Mouse (Mus musculus): Measurements from ENCODE around the gene Gstp2. TPM values are rescaled to one million over a fixed set of nuclear protein-coding genes. Genes with fewer than 3 reads are reported as not detected.
"Not testable (repeated sequence)": the region's sequence is repeated elsewhere in the genome, so short reads cannot be mapped to it uniquely, and the experiment has no call there.

Gstp2 gene
- polyA plus RNA-seq, 1 experiment from 2014 or later = 3.5 TPM

GRCm38 (mm10) chr19:4075531-4075930 lies 29.7 kb upstream of the Gstp2 start:
- no peaks in the 10 kb centered on the region for H3K4me1 ChIP-seq (replicated peaks; ENCODE audit: control insufficient read depth, insufficient read depth, low read length)
- ATAC-seq (ENCODE audit: low read depth) = no peak
- H3K36me3 ChIP-seq (ENCODE audit: control insufficient read depth, insufficient read depth, low read length) = no peaks in the 10 kb centered on the region
- H3K27me3 ChIP-seq (ENCODE audit: control insufficient read depth, insufficient read depth, low read depth, low read length) = peaks cover 2% of the 10 kb centered on the region; the same call in 1 of the 2 replicates
- H3K4me3 ChIP-seq (ENCODE audit: low read length) = no peak overlapping the region
- H3K9ac ChIP-seq (ENCODE audit: low read length) = no peak overlapping the region
- no peak overlapping the region for H3K4me2 ChIP-seq (ENCODE audit: low read depth, low read length)
- WGBS = 66% methylated on average over 1 of the region's 1 CpGs
- no peak overlapping the region for H3K27ac ChIP-seq (ENCODE audit: low read length)
- no peaks in the 10 kb centered on the region for H3K9me3 ChIP-seq (ENCODE audit: control insufficient read depth, low read length)

GRCm38 (mm10) chr19:4072706-4073424 lies 27.0 kb upstream of the Gstp2 start:
- H3K4me3 ChIP-seq (ENCODE audit: low read length) = no peak overlapping the region
- H3K36me3 ChIP-seq (ENCODE audit: control insufficient read depth, insufficient read depth, low read length) = no peaks in the 10 kb centered on the region
- no peak overlapping the region for H3K9ac ChIP-seq (ENCODE audit: low read length)
- H3K27ac ChIP-seq (ENCODE audit: low read length) = no peak overlapping the region
- H3K4me2 ChIP-seq (ENCODE audit: low read depth, low read length) = no peak overlapping the region
- peaks cover 4% of the 10 kb centered on the region for H3K27me3 ChIP-seq (ENCODE audit: control insufficient read depth, insufficient read depth, low read depth, low read length)
- 79% methylated on average over 6 of the region's 6 CpGs for WGBS
- no peaks in the 10 kb centered on the region for H3K9me3 ChIP-seq (ENCODE audit: control insufficient read depth, low read length)
- no peaks in the 10 kb centered on the region for H3K4me1 ChIP-seq (replicated peaks; ENCODE audit: control insufficient read depth, insufficient read depth, low read length)
- no peak for ATAC-seq (ENCODE audit: low read depth)

- Histone ChIP-seq H3K36me3 (ENCODE audit: control insufficient read depth, insufficient read depth, low read length) (no peaks in the 10 kb centered on the region), H3K9me3 (ENCODE audit: control insufficient read depth, low read length) (no peaks in the 10 kb centered on the region), H3K27me3 (ENCODE audit: control insufficient read depth, insufficient read depth, low read depth, low read length) (peaks cover 4% of the 10 kb centered on the region), H3K9ac (ENCODE audit: low read length) (no peak overlapping the region), H3K4me1 (replicated peaks; ENCODE audit: control insufficient read depth, insufficient read depth, low read length) (no peaks in the 10 kb centered on the region), H3K4me2 (ENCODE audit: low read depth, low read length) (no peak overlapping the region), H3K4me3 (ENCODE audit: low read length) (no peak overlapping the region), H3K27ac (ENCODE audit: low read length) (no peak overlapping the region)
- no peak for ATAC-seq (ENCODE audit: low read depth)
- 92% methylated on average over 6 of the region's 6 CpGs for WGBS
Measured at GRCm38 (mm10) chr19:4071406-4071805, 25.6 kb upstream of the Gstp2 start.

GRCm38 (mm10) chr19:4070756-4071155 lies 24.9 kb upstream of the Gstp2 start:
- Histone ChIP-seq H3K27me3 (ENCODE audit: control insufficient read depth, insufficient read depth, low read depth, low read length) (peaks cover 4% of the 10 kb centered on the region), H3K9ac (ENCODE audit: low read length) (no peak overlapping the region), H3K9me3 (ENCODE audit: control insufficient read depth, low read length) (no peaks in the 10 kb centered on the region), H3K4me3 (ENCODE audit: low read length) (no peak overlapping the region), H3K27ac (ENCODE audit: low read length) (no peak overlapping the region), H3K4me2 (ENCODE audit: low read depth, low read length) (no peak overlapping the region), H3K4me1 (replicated peaks; ENCODE audit: control insufficient read depth, insufficient read depth, low read length) (no peaks in the 10 kb centered on the region), H3K36me3 (ENCODE audit: control insufficient read depth, insufficient read depth, low read length) (no peaks in the 10 kb centered on the region)
- 78% methylated on average over 8 of the region's 8 CpGs for WGBS
- no peak for ATAC-seq (ENCODE audit: low read depth)

- Histone ChIP-seq H3K4me2 (ENCODE audit: low read depth, low read length) (no peak overlapping the region), H3K9me3 (ENCODE audit: control insufficient read depth, low read length) (no peaks in the 10 kb centered on the region), H3K4me1 (replicated peaks; ENCODE audit: control insufficient read depth, insufficient read depth, low read length) (no peaks in the 10 kb centered on the region), H3K27ac (ENCODE audit: low read length) (no peak overlapping the region), H3K27me3 (ENCODE audit: control insufficient read depth, insufficient read depth, low read depth, low read length) (peaks cover 4% of the 10 kb centered on the region), H3K4me3 (ENCODE audit: low read length) (no peak overlapping the region), H3K9ac (ENCODE audit: low read length) (no peak overlapping the region), H3K36me3 (ENCODE audit: control insufficient read depth, insufficient read depth, low read length) (no peaks in the 10 kb centered on the region)
- no peak for ATAC-seq (ENCODE audit: low read depth)
- WGBS = 70% methylated on average over 15 of the region's 15 CpGs
Measured at GRCm38 (mm10) chr19:4070311-4070710, 24.5 kb upstream of the Gstp2 start.

DNA sequence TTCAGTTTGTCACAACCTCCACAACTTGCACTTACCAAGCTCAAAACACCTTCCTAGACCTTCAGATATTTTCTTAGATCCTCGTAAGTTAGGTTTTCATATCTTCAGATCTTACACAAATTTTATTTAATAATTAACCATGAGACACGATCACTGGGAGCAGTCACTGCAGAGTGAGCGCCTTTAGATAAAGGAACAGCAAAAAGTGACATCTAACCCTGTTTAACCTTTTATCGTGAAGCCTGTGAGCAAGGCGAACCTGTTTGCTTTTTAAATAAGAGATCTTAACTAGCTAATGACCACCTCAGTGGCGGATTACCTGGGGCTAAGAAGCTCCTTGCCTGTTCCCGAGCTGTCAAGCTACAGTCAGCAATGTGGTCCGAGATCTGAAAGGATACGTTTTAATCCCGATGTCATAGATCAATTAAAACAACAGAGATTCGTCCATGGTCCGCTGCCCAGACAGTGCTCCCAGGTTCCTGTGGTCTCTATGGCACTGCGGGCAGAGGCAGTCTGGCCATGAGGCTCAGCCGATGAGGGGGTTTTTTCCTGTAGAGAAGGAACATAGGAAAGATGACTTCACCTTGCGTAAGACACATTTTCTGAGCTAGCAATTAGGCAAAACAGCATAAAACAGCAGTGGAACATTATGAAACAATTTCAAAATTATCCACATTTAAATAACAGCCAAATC lies 23.0 kb upstream of the Gstp2 start:
- no peaks in the 10 kb centered on the region for H3K4me1 ChIP-seq (replicated peaks; ENCODE audit: control insufficient read depth, insufficient read depth, low read length)
- ATAC-seq (ENCODE audit: low read depth) = no peak
- H3K27ac ChIP-seq (ENCODE audit: low read length) = no peak overlapping the region
- peaks cover 4% of the 10 kb centered on the region for H3K27me3 ChIP-seq (ENCODE audit: control insufficient read depth, insufficient read depth, low read depth, low read length)
- 49% methylated on average over 15 of the region's 15 CpGs for WGBS
- no peak overlapping the region for H3K9ac ChIP-seq (ENCODE audit: low read length)
- no peaks in the 10 kb centered on the region for H3K9me3 ChIP-seq (ENCODE audit: control insufficient read depth, low read length)
- H3K4me3 ChIP-seq (ENCODE audit: low read length) = no peak overlapping the region
- no peak overlapping the region for H3K4me2 ChIP-seq (ENCODE audit: low read depth, low read length)
- H3K36me3 ChIP-seq (ENCODE audit: control insufficient read depth, insufficient read depth, low read length) = no peaks in the 10 kb centered on the region

DNA sequence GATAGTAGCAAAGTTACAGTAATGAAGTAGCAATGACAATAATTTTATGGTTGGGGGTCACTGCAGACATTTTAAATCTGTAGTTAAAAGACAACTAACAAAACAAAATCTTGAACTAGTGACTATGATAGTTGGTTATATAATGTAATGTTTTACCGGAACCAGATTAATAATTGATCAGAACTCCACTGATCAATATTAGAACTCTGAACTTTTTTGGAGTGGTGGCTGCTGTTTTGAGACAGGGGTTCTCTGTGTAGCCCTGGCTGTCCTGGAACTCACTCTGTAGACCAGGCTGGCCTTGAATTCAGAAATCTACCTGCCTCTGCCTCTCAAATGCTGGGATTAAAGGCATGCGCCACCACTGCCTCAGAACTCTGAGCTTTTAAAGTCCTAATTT lies 22.4 kb upstream of the Gstp2 start:
- H3K4me1 ChIP-seq (replicated peaks; ENCODE audit: control insufficient read depth, insufficient read depth, low read length); H3K27ac ChIP-seq (ENCODE audit: low read length); H3K4me3 ChIP-seq (ENCODE audit: low read length); H3K27me3 ChIP-seq (ENCODE audit: control insufficient read depth, insufficient read depth, low read depth, low read length); H3K4me2 ChIP-seq (ENCODE audit: low read depth, low read length); H3K36me3 ChIP-seq (ENCODE audit: control insufficient read depth, insufficient read depth, low read length); H3K9me3 ChIP-seq (ENCODE audit: control insufficient read depth, low read length); ATAC-seq (ENCODE audit: low read depth); H3K9ac ChIP-seq (ENCODE audit: low read length): not testable (repeated sequence)
- 86% methylated on average over 2 of the region's 2 CpGs for WGBS

DNA sequence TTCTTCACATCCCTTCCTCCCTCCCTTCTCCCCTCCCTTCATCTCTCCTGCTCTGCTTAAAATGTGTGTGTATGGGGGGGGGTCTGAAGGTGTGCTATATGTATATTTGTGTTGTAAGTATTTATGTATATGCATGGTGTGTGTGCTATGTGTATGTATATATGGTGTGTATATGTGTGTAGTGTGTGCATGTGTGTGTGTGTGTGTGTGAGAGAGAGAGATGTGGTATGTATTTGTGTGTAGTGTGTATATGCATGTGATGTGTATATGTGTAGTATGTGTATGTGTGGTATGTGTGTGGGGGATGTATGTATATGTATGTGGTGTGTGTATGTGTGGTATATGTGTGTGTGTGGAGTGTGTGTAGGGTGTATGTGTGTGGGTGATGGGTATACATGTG lies 21.1 kb upstream of the Gstp2 start:
- no peak overlapping the region for H3K27ac ChIP-seq (ENCODE audit: low read length)
- H3K36me3 ChIP-seq (ENCODE audit: control insufficient read depth, insufficient read depth, low read length) = no peaks in the 10 kb centered on the region
- H3K27me3 ChIP-seq (ENCODE audit: control insufficient read depth, insufficient read depth, low read depth, low read length) = peaks cover 2% of the 10 kb centered on the region
- no peaks in the 10 kb centered on the region for H3K9me3 ChIP-seq (ENCODE audit: control insufficient read depth, low read length)
- H3K4me2 ChIP-seq (ENCODE audit: low read depth, low read length) = no peak overlapping the region
- peak; percentile 28; the same call in 1 of the 2 replicates for ATAC-seq (ENCODE audit: low read depth)
- no peaks in the 10 kb centered on the region for H3K4me1 ChIP-seq (replicated peaks; ENCODE audit: control insufficient read depth, insufficient read depth, low read length)
- H3K4me3 ChIP-seq (ENCODE audit: low read length) = no peak overlapping the region
- no peak overlapping the region for H3K9ac ChIP-seq (ENCODE audit: low read length)

DNA sequence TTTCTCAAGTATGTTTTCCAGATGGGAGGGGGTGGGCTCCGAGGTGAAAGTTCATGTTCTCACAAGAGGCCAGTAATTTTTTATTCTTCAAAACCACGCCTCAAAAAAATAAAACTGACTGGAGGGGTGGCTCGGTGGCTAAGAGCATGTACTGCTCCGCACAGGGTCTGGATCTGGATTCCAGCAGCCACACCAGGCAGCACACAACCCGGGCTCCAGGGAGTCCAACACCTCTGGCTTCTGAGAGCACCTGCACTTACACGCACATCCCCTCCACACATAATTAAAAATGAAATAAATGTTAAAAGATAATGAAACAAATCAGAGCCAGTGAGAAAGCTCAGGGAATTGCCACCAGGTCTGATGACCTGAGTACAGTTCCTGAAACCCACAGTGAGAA lies 20.5 kb upstream of the Gstp2 start:
- WGBS = 78% methylated on average over 6 of the region's 6 CpGs
- Histone ChIP-seq H3K4me3 (ENCODE audit: low read length) (no peak overlapping the region), H3K36me3 (ENCODE audit: control insufficient read depth, insufficient read depth, low read length) (no peaks in the 10 kb centered on the region), H3K9me3 (ENCODE audit: control insufficient read depth, low read length) (no peaks in the 10 kb centered on the region), H3K4me1 (replicated peaks; ENCODE audit: control insufficient read depth, insufficient read depth, low read length) (no peaks in the 10 kb centered on the region), H3K9ac (ENCODE audit: low read length) (no peak overlapping the region), H3K27me3 (ENCODE audit: control insufficient read depth, insufficient read depth, low read depth, low read length) (peaks cover 2% of the 10 kb centered on the region), H3K27ac (ENCODE audit: low read length) (no peak overlapping the region), H3K4me2 (ENCODE audit: low read depth, low read length) (no peak overlapping the region)
- no peak for ATAC-seq (ENCODE audit: low read depth)
